29 mouse cellular contexts compared by ENCODE assay signal in the genomic region with DNA sequence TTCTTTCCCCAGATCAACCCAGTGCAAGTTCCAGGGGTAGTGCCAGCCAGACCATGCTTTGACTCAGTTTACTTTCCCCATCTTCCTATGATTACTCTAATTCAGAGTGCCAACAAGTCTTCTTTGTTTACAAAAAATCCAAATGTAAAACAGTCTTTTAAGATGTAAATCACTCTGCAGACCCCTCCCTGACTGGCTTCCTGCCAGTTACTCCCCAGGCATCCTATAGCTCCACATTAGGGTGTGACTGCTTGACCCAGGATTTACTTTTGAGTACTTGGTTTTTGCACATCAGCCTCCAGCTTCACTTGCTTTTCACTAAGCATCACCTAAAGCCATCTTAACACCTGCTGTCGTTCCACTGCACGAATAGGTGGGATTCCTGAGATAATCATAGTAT.
A peak's percentile ranks its signal among the peaks of the same experiment; 100 is the strongest.
DNase-seq lines count a peak whose midpoint lies in the region; ATAC-seq and TF ChIP-seq lines count a peak whose summit lies in the region.
"Had no signal": no experiment of that assay in that cellular context is flagged by ENCODE, and none has a peak within 500 bp of the region (broad histone marks: within the 10 kb centered on the region; RNA-seq: fewer than 3 reads in every experiment).

No protein-coding gene starts in this region.

- H3K4me3 ChIP-seq in forebrain, embryonic 14.5 days (ENCODE audit: low read depth, low read length) = no peak overlapping the region
- H3K4me3 ChIP-seq in forebrain, embryonic 12.5 days (replicated peaks) = no peak overlapping the region
- no peak overlapping the region for H3K4me3 ChIP-seq in ES-Bruce4 (ENCODE audit: low read depth, low read length)
- H3K4me3 ChIP-seq: embryonic facial prominence, embryonic 10.5 days; embryonic facial prominence, embryonic 13.5 days; erythroblast, embryonic 14.5 days; forebrain, embryonic 13.5 days; gastrocnemius, adult 2 months; heart, embryonic 13.5 days had no signal

- H3K27me3 ChIP-seq in forebrain, embryonic 14.5 days (replicated peaks; ENCODE audit: control insufficient read depth, insufficient read depth, low read length) = no peaks in the 10 kb centered on the region
- no peaks in the 10 kb centered on the region for H3K27me3 ChIP-seq in forebrain, embryonic 12.5 days
- H3K27me3 ChIP-seq in ES-Bruce4 (ENCODE audit: control insufficient read depth, insufficient read depth, low read length, poor library complexity, severe bottlenecking) = no peaks in the 10 kb centered on the region
- H3K27me3 ChIP-seq: embryonic facial prominence, embryonic 13.5 days; forebrain, embryonic 13.5 days; heart, embryonic 13.5 days had no signal

- ATAC-seq in forebrain, embryonic 14.5 days = no peak
- ATAC-seq in forebrain, embryonic 12.5 days (ENCODE audit: low FRiP score) = no peak
- ATAC-seq: forebrain, embryonic 13.5 days; forebrain, postnatal 0 days; hindbrain, postnatal 0 days; inflammation-experienced regulatory T-cells, adult 6 months; intestine, embryonic 16.5 days had no signal

- H3K9ac ChIP-seq in forebrain, embryonic 14.5 days (ENCODE audit: low read length) = no peak overlapping the region
- H3K9ac ChIP-seq in forebrain, embryonic 12.5 days = no peak overlapping the region
- no peak overlapping the region for H3K9ac ChIP-seq in ES-Bruce4 (ENCODE audit: low read depth, poor library complexity, severe bottlenecking)
- H3K9ac ChIP-seq: embryonic facial prominence, embryonic 13.5 days; forebrain, embryonic 13.5 days; forebrain, postnatal 0 days; heart, embryonic 13.5 days; hindbrain, embryonic 14.5 days had no signal

- H3K9me3 ChIP-seq in forebrain, embryonic 14.5 days (replicated peaks; ENCODE audit: control insufficient read depth, low read length) = no peaks in the 10 kb centered on the region
- no peaks in the 10 kb centered on the region for H3K9me3 ChIP-seq in forebrain, embryonic 12.5 days
- no peaks in the 10 kb centered on the region for H3K9me3 ChIP-seq in ES-Bruce4 (replicated peaks; ENCODE audit: control insufficient read depth, insufficient read depth, low read length, poor library complexity, severe bottlenecking)
- H3K9me3 ChIP-seq: embryonic facial prominence, embryonic 10.5 days; embryonic facial prominence, embryonic 13.5 days; forebrain, embryonic 13.5 days; heart, embryonic 13.5 days had no signal

- peak; percentile 32 for DNase-seq in forebrain, embryonic 14.5 days (ENCODE audit: low spot score)
- peak; percentile 84 for DNase-seq in R1 (ENCODE audit: low read depth, low spot score)
- DNase-seq in adrenal gland, adult 18-20 months (ENCODE audit: low spot score in 2 of 2) = no peak
- DNase-seq in cerebellum, adult 8-10 months = no peak
- DNase-seq: adrenal gland, adult 8-10 months; adrenal gland, postnatal 36 days; cerebellum, adult 11 months; cerebellum, adult 2 months; cerebellum, postnatal 10 days; cerebellum, postnatal 36 days; embryo, embryonic 11 days; forebrain, postnatal 0 days; gastrocnemius, adult 2 months; gastrocnemius, postnatal 14 days; heart, adult 18-20 months; heart, postnatal 14 days; heart, postnatal 4 days; kidney, adult 18-20 months had no signal

- H3K4me2 ChIP-seq in forebrain, embryonic 14.5 days (ENCODE audit: low read length) = no peak overlapping the region
- no peak overlapping the region for H3K4me2 ChIP-seq in forebrain, embryonic 12.5 days
- H3K4me2 ChIP-seq: embryonic facial prominence, embryonic 13.5 days; forebrain, embryonic 13.5 days; heart, embryonic 13.5 days; hindbrain, embryonic 14.5 days had no signal

- no peak overlapping the region for H3K27ac ChIP-seq in forebrain, embryonic 14.5 days (ENCODE audit: low read depth, low read length)
- H3K27ac ChIP-seq in forebrain, embryonic 12.5 days = no peak overlapping the region
- no peak overlapping the region for H3K27ac ChIP-seq in ES-Bruce4 (ENCODE audit: insufficient read depth, low read length)
- H3K27ac ChIP-seq: embryonic facial prominence, embryonic 10.5 days; embryonic facial prominence, embryonic 13.5 days; forebrain, embryonic 13.5 days; gastrocnemius, adult 2 months; heart, embryonic 13.5 days; hindbrain, embryonic 14.5 days; hindbrain, postnatal 0 days had no signal

- TF ChIP-seq CTCF in ES-Bruce4 (IDR thresholded peaks at IDR 0.05; ENCODE audit: low read depth, low read length) = no peak

- TF ChIP-seq POLR2A in ES-Bruce4 (IDR thresholded peaks at IDR 0.05; ENCODE audit: insufficient read depth, low read length) = no peak

- H3K36me3 ChIP-seq in forebrain, embryonic 14.5 days (ENCODE audit: control insufficient read depth, insufficient read depth, low read length) = no peaks in the 10 kb centered on the region
- no peaks in the 10 kb centered on the region for H3K36me3 ChIP-seq in forebrain, embryonic 12.5 days (replicated peaks)
- H3K36me3 ChIP-seq in ES-Bruce4 (ENCODE audit: control insufficient read depth, insufficient read depth, low read length, poor library complexity, severe bottlenecking) = no peaks in the 10 kb centered on the region
- H3K36me3 ChIP-seq: embryonic facial prominence, embryonic 10.5 days; embryonic facial prominence, embryonic 13.5 days had no signal

- 27% methylated on average over 2 of the region's 2 CpGs for WGBS in forebrain, embryonic 14.5 days
- WGBS in forebrain, embryonic 12.5 days = 25% methylated on average over 2 of the region's 2 CpGs

- 0 out of 2 replicates have a peak, but pooled peaks have one; percentile 40 for TF ChIP-seq EP300 in ES-Bruce4 (IDR thresholded peaks at IDR 0.05; ENCODE audit: insufficient read depth, low read depth, low read length)

- peaks cover 6% of the 10 kb centered on the region; the same call in 1 of the 2 replicates for H3K4me1 ChIP-seq in forebrain, embryonic 14.5 days (ENCODE audit: control insufficient read depth, insufficient read depth, low read length)
- peaks cover 5% of the 10 kb centered on the region; the same call in 1 of the 2 replicates for H3K4me1 ChIP-seq in forebrain, embryonic 12.5 days
- H3K4me1 ChIP-seq in ES-Bruce4 (ENCODE audit: control insufficient read depth, insufficient read depth, low read length) = peaks cover 1% of the 10 kb centered on the region
- H3K4me1 ChIP-seq: embryonic facial prominence, embryonic 10.5 days; embryonic facial prominence, embryonic 13.5 days; heart, embryonic 13.5 days had no signal

Comparison
In these comparisons a context has a peak if more than half of its experiments do, and no peak if none do; other contexts are left out.
1. DNase-seq: peak in forebrain, embryonic 14.5 days (single experiment) and R1 (single experiment); none in adrenal gland, adult 18-20 months (0 of 2) and cerebellum, adult 8-10 months (single experiment).